Mouse (Mus musculus): ENCODE data around the gene Carhsp1.

DNA sequence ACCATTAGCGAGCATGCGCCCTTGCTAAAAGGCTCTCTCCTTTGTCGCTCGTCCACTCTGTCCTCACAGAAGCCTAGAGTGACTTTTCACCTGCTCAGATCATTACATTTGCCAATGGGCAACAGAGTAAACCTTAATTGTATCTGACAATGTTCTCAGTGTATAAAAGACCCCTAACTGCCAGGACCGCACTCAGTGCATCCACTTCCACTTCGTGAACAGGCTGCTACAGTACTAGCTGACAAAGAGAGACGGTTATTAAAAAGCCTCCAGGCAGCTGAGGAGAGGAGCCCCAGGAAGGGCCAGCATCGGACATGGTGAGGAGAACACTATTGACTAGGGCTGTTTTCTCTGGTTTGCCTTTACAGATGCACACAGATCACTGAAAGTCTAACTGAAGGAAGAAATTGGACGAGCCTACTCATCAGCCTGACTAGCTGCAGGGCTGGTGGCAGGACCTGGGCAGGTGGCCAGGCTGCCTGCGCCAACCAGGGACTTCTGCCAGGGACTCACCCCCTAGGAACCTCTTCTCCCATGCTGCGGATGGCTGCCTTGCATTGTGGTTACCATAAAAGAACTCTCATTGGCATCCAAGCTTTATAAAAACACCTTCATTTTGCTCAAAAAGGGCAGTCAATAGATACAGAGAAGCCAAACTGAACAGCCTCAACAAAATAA is 18.2 kb upstream of the Carhsp1 start:
- TF ChIP-seq EP300 (IDR thresholded peaks at IDR 0.05; ENCODE audit: low read depth in 1 of 2, low read length in 2 of 2) (no peak), POLR2A (IDR thresholded peaks at IDR 0.05; ENCODE audit: control insufficient read depth in 1 of 2, insufficient read depth in 1 of 2, low read depth in 1 of 2, low read length in 2 of 2, poor library complexity in 1 of 2) (no peak), BHLHE40 (IDR thresholded peaks at IDR 0.05; ENCODE audit: borderline replicate concordance, low read depth, low read length) (no peak), MAFK (IDR thresholded peaks at IDR 0.05; ENCODE audit: borderline replicate concordance, low read depth, low read length) (no peak), USF2 (IDR thresholded peaks at IDR 0.05; ENCODE audit: borderline replicate concordance in 1 of 2, insufficient read depth in 1 of 2, low read depth in 1 of 2, low read length in 2 of 2) (no peak), E2F4 (IDR thresholded peaks at IDR 0.05; ENCODE audit: borderline replicate concordance, low read depth, low read length) (no peak), SMC3 (IDR thresholded peaks at IDR 0.05; ENCODE audit: low read depth, low read length) (no peak), HCFC1 (IDR thresholded peaks at IDR 0.05; ENCODE audit: low read depth, low read length) (no peak), GATA1 (IDR thresholded peaks at IDR 0.05; ENCODE audit: low read depth, low read length) (no peak), CTCF (IDR thresholded peaks at IDR 0.05 in 2 of 3, conservative IDR thresholded peaks at IDR 0.05 in 1 of 3; ENCODE audit: control insufficient read depth in 1 of 3, insufficient read depth in 1 of 3, low read depth in 2 of 3, low read length in 3 of 3, poor library complexity in 1 of 3, severe bottlenecking in 1 of 3) (no peak), ZMIZ1 (IDR thresholded peaks at IDR 0.05; ENCODE audit: low read depth, low read length) (no peak), ZKSCAN1 (IDR thresholded peaks at IDR 0.05; ENCODE audit: low read depth, low read length) (no peak)

Data from MEL (cell line).